Mouse (Mus musculus) spleen, postnatal 4 days (tissue): ENCODE measurements around the gene Gm49358.

Experiments used
- DNase-seq, 2 experiments: peaks; one replicate each; pipeline ENCODE4 v3.0.0; 2022; ENCODE audit warnings: low spot score in 2 of 2

Gene Gm49358

GRCm38 (mm10) chr10:86763672-86764071 lies at the start of gene Gm49358:
TSS of gene Gm49358 (plus strand) at chr10:86763972.
- DNase-seq = no peak

DNA sequence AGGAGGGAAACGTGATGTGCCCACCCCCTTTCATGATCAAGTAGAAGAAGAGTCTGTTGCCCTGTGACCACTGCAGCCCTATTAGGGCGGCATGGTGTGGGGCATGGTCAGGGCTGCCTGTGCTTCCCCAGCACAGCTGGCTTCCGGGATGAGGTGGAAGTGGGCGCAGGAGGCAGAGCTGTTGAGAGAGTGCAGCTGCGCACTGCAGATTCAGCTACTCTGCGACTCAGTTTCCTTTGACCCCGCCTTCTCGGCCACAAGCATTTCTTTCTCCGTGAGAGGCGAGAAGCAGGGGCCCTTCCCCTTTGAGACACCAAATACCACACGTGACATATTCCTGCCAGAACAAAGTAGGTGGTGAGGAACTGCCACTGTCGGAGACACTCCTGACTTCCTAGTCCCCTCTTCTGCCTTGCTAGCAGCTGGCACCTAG lies 36.2 kb upstream of the Gm49358 start:
- peak; percentile 64 to 78 for DNase-seq

DNA sequence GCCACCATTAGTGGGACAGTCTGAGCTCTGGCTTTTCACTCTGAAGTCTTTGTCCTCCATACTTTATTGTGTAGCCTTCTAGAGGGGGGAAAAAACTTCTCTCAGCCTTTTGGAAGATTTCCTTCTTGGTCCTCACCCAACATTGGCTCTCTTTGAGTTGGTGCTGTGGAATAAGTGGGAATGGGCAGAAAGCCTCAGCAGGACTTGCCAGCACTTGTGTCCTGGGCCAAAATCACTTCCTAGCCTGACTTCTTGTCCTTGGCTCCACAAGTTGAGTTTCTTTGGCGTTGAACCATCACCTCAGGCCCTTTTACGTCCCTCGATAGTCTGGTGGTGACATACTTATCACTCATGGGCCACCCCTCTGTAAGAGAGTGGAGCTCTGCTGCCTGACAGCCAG lies 35.6 kb upstream of the Gm49358 start:
- no peak for DNase-seq

DNA sequence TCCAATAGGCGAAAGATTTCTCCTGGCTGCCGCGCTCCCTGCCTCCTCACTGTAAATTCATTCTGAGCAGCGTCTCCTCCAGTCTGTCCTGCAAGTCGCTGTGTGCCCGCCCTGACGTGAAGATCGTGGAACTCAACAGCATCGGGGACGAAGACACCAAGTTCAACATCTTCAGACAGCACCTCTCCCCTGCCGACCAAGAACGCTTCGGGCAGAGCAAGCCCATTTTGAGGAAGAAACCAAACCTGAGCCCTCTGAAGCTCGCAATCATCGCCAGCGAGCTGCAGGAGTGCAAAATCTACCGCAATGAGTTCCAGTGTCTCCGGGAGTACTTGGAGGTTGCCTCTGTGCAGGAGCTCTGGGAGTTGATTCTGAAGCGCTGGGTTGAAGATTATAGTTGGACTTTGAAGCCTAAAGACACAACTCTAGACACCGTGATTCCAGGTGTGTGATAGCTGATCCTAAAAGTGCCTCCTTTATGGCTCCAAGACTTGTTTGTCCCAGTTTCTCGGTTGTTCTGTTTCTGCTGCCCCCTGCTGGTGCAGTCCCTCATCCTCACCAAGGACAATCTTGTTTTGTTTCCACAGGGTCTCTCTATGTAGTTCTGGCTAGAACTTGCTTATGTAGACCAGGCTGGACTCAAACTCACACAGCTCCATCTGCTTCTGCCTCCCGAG lies 32.8 kb upstream of the Gm49358 start:
- DNase-seq = peak; percentile 75 to 92

DNA sequence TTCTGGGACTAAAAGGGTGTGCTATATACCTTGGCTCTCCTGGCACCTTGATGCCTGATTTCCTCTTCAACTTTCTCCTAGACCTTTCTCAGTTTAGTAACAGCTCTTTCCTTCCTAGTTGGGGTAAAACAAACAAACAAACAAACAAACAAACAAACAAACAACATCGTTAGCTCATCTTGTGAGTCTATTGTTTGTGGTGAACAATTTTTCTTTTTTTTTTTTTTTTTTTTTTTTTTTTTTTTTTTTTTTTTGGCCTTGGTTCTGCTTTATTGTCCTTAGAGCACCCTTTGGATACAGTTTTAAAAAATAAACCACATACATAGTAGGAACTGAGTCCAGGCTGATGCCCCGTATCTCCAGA lies 32.3 kb upstream of the Gm49358 start:
- no peak for DNase-seq

DNA sequence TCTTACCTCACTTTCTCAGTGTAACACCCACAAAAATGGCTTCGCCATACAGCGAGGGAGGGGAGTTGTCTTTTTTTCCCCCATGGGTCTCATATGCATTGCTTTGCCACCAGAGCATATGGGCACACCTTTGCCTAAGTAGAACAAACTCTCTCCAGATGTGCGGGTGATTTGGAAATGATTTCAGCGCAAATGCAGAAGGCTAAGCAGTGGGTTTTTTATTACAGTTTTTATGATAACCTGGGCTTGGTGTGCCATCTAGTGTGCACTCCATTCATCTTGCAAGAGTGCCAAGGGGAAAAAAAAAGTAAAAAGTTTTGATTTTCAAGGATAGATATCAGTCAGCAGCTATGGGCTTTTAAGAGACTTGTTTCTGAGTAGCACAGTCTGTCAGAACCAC lies 28.7 kb upstream of the Gm49358 start:
- no peak for DNase-seq

- DNase-seq = no peak
Observed at GRCm38 (mm10) chr10:86742918-86743317, 20.9 kb upstream of the Gm49358 start.

DNA sequence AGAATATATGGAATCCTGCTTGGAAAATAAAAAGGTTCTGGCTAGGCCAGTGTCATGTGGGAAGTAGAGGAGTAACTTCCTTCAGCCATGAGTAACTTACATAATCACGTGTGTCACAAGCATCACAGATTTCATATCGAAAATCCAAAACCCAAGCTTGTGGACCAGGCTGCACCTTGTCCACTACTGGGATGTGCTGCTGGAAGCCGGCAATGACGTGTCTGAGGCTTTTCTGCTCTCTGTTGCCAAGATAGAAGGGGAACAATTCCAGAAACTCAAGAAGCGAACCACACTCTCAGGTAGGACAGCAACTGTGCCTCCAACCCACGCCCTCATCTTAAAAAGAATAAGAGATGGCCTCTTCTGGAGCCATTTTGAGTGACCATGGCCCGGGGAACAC lies 19.5 kb upstream of the Gm49358 start:
- DNase-seq = no peak

- no peak for DNase-seq
Observed at GRCm38 (mm10) chr10:86755816-86756502, 7.8 kb upstream of the Gm49358 start.

GRCm38 (mm10) chr10:86757724-86758123 lies 6.0 kb upstream of the Gm49358 start:
- no peak for DNase-seq

DNA sequence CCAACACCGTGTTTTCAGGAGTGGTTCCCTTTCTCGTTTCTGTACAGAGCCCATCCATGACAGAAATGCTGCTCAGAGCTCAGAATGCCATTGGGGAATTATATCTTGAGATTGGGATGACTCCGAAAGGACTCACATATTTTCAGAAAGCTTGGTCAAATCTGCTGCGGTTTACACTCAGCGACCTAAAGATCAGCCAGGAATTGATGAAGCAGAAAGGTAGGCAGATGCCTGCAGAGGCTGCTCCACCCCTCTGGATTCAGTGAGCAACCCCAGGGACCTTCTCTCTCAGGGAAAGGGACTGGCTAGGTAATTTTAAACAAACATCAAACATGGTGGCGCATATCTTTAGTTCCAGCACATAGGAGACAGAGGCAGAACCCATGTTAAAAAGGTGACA lies 5.6 kb upstream of the Gm49358 start:
- no peak for DNase-seq

DNA sequence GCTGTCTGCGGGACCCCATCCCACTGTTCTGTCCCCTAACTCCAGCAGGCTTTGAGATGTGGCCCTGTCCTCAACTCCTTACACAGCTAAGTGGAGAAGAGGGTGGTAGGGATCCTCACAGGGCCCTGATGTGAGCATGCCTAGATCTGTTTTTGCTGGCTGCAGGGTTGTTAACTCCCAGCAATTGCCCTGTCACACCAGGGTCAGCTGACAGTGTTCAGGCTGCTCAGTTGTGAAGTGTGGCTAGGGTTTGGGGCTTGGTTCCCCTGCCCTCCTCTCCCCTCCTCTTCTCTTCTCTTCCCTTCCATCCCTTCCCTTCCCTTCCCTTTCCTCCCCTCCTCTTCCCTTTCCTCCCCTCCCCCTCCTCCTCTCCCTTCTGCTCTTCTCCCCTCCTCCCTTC lies 2.5 kb upstream of the Gm49358 start:
- no peak for DNase-seq

GRCm38 (mm10) chr10:86761722-86762383 lies 1.9 kb upstream of the Gm49358 start:
- no peak for DNase-seq

GRCm38 (mm10) chr10:86762384-86762730 lies 1.4 kb upstream of the Gm49358 start:
- no peak for DNase-seq

DNA sequence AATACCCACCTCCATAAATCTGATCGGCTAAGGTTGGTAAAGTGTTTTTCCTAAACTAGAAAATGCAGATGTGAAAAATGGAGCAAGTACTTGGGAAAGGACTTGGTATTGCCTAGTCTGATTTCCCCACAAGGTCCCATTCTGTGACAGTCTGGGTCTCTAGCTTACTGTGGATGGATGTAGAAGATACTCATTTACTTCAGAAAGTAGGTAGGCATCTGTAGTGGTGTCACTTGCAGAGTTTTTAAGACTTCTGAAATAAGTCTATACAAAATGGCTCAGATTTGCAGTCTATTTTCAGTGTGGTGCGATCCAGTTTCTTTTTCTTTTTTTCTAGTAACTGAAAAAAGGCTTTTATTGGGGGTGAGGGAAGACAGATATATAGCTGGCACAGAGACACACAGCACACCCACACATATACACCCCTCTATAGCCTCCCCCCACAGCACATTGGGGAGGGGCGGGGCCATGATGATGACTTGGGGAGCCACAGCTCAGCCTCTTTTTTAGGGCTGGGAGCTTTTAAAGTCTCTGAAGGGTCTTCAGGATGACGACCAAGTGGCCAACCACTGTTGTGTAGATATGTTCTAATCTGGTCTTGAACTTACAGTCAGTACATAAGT lies 1.7 kb downstream of the Gm49358 start:
- DNase-seq = no peak

GRCm38 (mm10) chr10:86769216-86769615 lies 5.4 kb downstream of the Gm49358 start:
- DNase-seq = no peak

DNA sequence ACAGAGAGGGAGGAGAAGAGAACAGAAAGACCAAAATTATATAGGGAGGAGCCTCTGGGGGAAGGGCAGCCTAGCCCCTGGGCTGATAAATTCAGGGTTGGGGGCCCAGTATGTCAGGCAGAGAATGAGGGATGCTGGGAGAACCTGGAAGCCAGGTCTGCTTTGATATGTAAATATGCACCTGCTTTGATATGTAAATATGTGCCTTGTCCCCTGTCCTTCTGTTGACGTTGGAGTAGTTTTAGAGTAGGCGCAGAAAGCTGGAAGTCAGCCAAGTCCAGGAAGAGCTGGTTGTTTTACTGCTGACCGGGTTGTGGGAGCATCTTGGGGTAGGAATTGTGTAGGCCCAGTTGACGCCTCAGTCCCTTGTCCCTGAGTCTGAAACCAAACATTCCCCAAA lies 6.0 kb downstream of the Gm49358 start:
- no peak for DNase-seq

DNA sequence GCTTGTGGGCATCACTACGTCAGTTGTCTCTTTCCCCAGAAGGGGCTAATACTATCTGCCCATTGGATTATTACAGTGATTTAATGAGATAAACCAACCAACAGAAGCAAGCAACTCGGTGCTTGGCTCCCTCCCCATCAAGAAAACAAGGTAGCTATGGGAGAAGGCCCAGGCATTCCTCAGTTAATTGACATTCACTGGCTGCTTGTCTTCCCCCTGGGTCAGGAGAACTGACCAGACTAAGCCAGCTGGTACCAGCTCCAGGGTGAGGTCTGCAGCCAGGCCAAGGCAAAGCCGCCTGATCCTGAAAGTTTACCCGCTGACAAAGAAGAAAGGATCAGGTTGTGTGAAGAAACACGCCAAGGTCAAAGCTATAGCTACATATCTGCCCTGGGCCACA lies 7.9 kb downstream of the Gm49358 start:
- DNase-seq = no peak

DNA sequence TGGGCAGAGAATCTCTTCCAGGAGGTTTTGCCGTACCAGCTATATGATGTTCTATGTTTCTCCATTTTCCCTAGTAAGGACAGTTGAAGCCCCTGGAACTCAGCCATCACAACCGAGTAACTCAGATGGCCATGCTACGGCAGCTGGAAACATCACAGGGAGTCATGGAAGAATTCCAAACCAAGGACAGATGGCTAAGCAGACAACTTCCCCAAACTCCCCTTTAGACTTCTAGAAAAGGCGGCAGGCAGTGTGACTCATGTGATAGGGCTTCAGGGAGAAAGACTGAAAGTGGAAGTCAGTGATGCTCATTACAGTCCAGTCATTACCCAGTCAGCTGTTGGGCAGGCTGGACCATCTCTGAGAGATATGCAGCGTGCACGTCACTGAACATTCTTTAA lies 8.5 kb downstream of the Gm49358 start:
- no peak for DNase-seq

DNA sequence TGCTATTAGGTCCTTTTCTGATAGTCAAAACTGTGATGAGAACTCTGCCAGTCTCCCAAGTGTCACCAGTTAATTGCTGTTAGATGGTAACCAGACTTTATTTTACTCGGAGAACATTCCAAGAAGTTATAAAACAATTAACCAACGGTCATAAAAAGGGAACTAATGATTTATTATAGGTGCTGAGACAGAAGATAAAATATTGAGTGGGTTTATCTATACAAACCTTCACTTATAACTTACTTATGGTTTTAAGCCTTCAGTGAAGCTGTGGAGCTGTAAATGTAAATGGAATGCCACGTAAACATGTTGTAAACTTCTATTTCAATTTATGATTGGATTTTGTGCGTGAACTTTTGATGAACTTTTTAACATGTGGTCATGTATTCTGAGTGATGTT lies 9.6 kb downstream of the Gm49358 start:
- no peak for DNase-seq

DNA sequence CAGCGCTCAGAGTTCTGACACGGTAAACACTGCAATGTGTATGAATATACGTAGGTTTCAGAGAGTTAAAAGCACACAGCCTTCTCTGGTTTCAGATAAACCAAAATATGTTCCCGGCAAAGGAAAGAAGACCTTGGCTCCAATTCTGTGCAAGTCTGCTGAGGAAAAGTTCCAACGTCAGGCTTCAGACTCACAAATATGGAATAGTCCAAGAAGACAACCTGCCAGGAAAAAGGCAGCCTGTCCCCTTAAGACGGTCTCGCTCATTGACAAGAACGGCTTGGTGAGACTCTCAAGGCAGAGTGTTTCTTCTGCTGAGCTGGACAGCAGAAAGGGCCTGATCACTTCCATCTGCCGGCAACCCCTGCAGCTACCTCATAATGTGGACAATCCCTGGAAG lies 12.5 kb downstream of the Gm49358 start:
- no peak for DNase-seq

- DNase-seq = no peak
Observed at GRCm38 (mm10) chr10:86777614-86778319, 14.0 kb downstream of the Gm49358 start.
